Mouse (Mus musculus) induced T-regulatory cell, adult 2 months (primary cell): ENCODE measurements around the gene Ftl1-ps1.
A peak's percentile ranks its signal among the peaks of the same experiment; 100 is the strongest.

Source experiments
- DNase-seq: peaks from one replicate; pipeline ENCODE4 v3.0.0-alpha.2; 2012; ENCODE audit warnings: low read depth

Gene Ftl1-ps1

DNA sequence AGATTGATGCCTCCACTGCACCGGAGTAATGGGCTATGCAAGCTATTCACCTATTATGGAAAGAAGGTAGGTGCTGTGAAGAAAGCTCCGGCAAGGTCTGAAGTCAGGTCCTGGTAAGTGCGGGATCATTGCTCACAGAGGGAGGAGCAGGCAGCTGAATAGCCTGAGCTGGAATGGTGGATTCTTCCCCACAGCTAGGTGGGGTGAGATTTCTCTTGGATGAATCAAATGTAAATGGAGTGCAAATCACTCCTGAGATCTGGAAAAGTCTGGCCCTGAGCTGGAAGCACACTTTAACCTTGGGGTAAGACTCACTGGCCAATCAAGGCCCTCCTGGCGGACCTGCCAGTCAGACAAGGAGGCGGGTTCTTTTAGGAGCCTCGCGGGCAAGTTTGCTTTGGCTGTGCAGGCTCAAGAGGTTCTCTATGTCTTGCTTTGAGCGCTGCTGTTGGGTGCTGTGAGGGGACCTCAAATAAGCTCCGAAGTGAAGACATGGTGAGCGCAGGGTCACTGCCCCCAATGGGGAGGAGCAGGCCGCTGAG, at the start of gene Ftl1-ps1:
Gene Ftl1-ps1 (plus strand): TSS at position 397 of the 542 bp plus-strand sequence.
- no peak for DNase-seq

GRCm38 (mm10) chr13:74350435-74350906, 49.0 kb upstream of the Ftl1-ps1 start:
- DNase-seq = no peak

DNA sequence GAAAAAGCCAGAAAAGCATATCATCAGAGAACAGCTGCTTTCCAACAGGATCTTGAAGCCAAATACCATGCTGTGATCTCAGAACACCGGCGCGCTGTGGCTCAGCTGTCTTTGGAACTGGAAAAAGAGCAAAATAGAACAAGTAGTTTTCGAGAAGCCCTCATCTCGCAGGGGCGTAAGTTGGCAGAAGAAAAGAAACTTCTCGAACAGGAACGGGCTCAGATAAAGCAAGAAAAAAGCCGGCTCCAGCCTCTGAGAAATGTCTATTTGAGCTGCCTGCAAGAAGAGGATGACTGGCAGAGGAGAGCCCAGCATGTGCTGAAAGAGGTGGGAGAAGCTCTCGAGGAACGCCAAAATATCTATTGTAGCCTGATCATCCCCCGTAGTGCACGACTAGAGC, 43.0 kb upstream of the Ftl1-ps1 start:
- no peak for DNase-seq

GRCm38 (mm10) chr13:74362218-74362617, 37.3 kb upstream of the Ftl1-ps1 start:
- DNase-seq = no peak

DNA sequence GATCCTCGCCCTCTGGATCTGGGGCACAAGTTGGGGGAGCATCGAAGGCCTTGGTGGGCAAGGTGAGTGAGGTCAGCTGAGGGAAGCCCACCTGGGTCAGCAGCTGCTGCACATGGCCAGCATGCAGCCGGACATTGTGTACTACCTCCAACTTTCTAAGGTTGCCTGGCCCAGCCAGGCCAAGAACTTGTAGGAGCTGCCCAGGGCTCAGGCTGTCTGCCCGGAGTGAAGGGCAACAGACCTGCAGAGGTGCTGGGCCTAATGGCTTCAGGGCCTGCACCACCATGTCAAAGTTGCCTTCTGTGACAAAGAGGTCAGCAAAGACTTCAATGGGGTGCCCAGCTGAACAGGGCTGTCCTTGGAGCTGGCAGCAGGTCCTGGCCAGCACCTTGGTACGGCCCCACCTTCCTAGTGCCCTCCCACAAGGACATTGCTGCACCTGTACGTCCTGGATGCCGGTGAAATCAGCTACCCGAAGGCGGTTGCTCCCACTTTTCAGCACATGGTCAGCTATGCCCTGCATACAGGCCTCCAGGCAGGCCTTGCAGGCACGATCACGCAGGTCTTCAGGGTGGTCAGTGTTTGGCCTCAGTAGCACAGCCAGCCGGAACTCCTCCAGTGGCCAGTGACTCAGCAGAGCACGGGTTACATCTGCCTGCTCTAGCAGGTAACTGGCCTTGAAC, 36.2 kb upstream of the Ftl1-ps1 start:
- no peak for DNase-seq

- DNase-seq = no peak
Observed at GRCm38 (mm10) chr13:74363859-74364235, 35.6 kb upstream of the Ftl1-ps1 start, which contains the start of gene Lrrc14b. Lrrc14b (minus strand) TSS chr13:74364005.

DNA sequence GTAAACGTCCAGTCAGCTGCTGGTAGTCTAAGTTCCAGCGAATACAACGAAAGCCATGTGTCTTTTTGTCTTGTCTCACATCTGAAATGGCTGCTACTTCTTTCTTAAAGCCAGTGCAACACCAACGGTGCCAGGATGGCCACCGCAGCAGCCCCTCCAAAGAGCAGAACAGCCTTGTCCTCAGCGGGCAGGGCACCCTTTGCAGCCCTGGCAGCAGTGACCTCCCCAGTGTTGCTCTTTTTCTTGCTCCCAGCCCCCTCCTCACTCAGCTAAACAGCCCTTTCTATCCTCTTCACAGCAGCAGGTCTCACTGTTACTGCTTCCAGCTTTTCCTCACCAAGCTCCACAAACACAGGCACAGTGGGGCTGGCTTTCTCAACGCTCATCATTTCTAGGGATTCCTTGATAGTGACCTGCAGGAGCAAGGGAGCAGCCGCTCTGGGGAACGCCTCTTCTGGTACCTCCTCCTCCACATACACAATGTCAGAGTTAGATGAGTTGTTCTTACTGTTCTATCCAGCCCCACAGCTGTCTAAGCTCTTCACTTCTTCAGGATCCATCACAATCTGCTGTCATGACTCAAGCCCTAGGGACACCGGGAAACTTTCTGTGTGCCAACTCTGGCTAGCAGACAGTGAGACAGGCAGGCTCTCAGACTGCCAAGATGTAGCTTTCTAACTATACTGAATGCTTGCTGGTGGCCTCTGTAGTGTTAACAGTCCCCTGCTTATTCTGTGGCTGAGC, 17.8 kb upstream of the Ftl1-ps1 start:
- DNase-seq = no peak

GRCm38 (mm10) chr13:74382289-74382688, 17.2 kb upstream of the Ftl1-ps1 start:
- DNase-seq = no peak

DNA sequence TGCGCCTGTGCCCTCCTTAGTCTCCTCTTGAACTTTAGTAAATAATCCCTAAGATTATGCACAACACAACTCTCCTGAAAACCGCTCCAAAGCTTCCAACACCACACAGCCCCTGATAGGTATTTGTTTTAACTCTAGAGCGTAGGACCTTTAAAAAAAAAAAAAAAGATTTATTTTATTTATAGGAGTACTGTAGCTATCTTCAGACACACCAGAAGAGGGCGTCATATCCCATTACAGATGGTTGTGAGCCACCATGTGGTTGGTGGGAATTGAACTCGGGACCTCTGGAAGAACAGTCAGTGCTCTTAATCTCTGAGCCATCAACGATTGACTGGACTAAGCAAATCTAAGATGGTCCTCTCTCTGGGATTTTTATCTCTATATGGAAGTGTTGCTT, 9.8 kb upstream of the Ftl1-ps1 start:
- no peak for DNase-seq

GRCm38 (mm10) chr13:74390371-74390990, 9.0 kb upstream of the Ftl1-ps1 start, which contains the start of gene Zfp72:
Zfp72 (minus strand) TSS chr13:74390836.
- DNase-seq = peak; percentile 73

DNA sequence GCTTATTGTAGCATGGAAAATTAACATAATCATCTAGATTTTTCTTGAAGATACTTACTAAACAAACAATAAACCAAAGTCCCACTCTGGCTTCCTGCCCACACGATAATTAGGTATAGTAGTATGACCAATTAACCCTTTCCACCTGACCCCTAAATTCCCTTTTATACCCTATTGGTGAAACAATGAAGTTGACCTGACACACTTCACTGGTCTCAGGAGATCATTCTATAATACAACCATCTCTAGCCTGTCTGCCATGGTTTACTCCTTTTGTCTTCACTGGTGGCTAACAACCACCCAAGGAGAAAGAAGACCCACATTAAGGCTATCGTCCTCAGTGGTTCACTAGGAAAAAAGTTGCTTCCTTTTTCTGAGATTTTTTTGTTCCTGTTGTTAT, 8.3 kb upstream of the Ftl1-ps1 start:
- no peak for DNase-seq

DNA sequence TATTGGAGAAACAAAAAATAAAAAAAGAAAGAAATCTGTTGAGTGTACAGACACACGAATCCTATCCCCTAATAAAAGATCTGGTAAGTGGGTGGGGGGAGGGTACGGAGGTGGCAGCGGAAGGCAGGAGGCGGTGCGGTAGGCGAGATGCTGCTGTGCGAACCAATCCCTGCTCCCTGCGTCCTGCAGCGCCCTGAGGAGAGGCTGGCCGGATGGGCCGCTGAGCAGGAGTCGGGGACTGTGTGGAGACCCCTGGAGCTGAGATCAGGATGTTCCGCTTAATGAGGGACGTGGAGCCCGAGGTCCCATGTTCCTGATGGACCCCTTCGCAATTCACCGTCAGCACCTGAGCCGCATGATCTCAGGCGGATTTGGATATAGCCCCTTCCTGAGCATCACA, 40.4 kb downstream of the Ftl1-ps1 start:
- no peak for DNase-seq
